Mouse (Mus musculus): ENCODE measurements around the gene Snx18. TPM values are rescaled to one million over a fixed set of nuclear protein-coding genes. Genes with fewer than 3 reads are reported as not detected.
A peak's percentile ranks its signal among the peaks of the same experiment; 100 is the strongest.

Gene Snx18
- polyA plus RNA-seq, 1 experiment from 2014 or later: 23.5 TPM

GRCm38 (mm10) chr13:113592703-113593200, 25.6 kb downstream of the Snx18 start:
- ATAC-seq (ENCODE audit: low FRiP score, low read depth): no peak
- Histone ChIP-seq H3K9ac (no peak overlapping the region), H3K27ac (no peak overlapping the region), H3K4me3 (no peak overlapping the region), H3K27me3 (no peaks in the 10 kb centered on the region), H3K9me3 (no peaks in the 10 kb centered on the region), H3K36me3 (peaks cover 42% of the 10 kb centered on the region), H3K4me2 (replicated peaks) (no peak overlapping the region), H3K4me1 (peaks cover 56% of the 10 kb centered on the region)
- WGBS: 81% methylated on average over 13 of the region's 13 CpGs

DNA sequence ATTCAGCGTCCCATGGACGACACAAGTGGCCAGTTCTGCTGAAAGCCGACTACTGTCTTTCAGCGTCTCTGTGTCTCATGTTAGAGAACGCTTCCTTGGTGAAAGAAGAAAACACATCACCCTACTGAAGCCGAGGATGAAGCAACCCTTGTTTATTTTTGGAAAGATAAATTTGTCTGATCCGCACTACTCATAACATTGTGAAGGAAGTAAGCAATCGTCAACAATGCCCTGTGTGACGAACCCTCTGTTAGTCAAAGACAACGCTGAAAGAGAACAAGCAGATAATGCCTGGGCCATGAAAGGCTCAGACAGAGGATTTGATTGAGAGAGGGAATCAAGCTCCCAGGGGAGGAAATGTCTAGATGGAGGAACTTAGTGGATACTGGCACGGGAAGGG, 27.0 kb downstream of the Snx18 start:
- ATAC-seq (ENCODE audit: low FRiP score, low read depth): no peak
- Histone ChIP-seq H3K4me1 (peaks cover 53% of the 10 kb centered on the region), H3K27me3 (no peaks in the 10 kb centered on the region), H3K36me3 (peaks cover 42% of the 10 kb centered on the region), H3K4me2 (replicated peaks) (no peak overlapping the region), H3K9me3 (no peaks in the 10 kb centered on the region), H3K4me3 (no peak overlapping the region), H3K9ac (no peak overlapping the region), H3K27ac (no peak overlapping the region)
- 91% methylated on average over 11 of the region's 11 CpGs for WGBS

- H3K9me3 ChIP-seq: no peaks in the 10 kb centered on the region
- no peak overlapping the region; the same call in 1 of the 2 replicates for H3K27ac ChIP-seq
These were observed 28.1 kb downstream of the Snx18 start for GRCm38 (mm10) chr13:113590216-113590615.

GRCm38 (mm10) chr13:113589499-113589898, 28.9 kb downstream of the Snx18 start:
- Histone ChIP-seq H3K27ac (no peak overlapping the region; the same call in 1 of the 2 replicates), H3K9ac (no peak overlapping the region), H3K36me3 (peaks cover 41% of the 10 kb centered on the region), H3K4me1 (peaks cover 36% of the 10 kb centered on the region), H3K4me3 (no peak overlapping the region), H3K27me3 (no peaks in the 10 kb centered on the region), H3K9me3 (no peaks in the 10 kb centered on the region), H3K4me2 (replicated peaks) (no peak overlapping the region)
- 64% methylated on average over 7 of the region's 7 CpGs for WGBS
- peak; percentile 31; the same call in 1 of the 2 replicates for ATAC-seq (ENCODE audit: low FRiP score, low read depth)

More at GRCm38 (mm10) chr13:113590216-113590615, 28.1 kb downstream of the Snx18 start:
- Histone ChIP-seq H3K36me3 (peaks cover 42% of the 10 kb centered on the region), H3K9ac (no peak overlapping the region), H3K4me3 (no peak overlapping the region), H3K4me2 (replicated peaks) (no peak overlapping the region), H3K27me3 (no peaks in the 10 kb centered on the region), H3K4me1 (peaks cover 42% of the 10 kb centered on the region)
- ATAC-seq (ENCODE audit: low FRiP score, low read depth): no peak
- WGBS: 98% methylated on average over 4 of the region's 4 CpGs

DNA sequence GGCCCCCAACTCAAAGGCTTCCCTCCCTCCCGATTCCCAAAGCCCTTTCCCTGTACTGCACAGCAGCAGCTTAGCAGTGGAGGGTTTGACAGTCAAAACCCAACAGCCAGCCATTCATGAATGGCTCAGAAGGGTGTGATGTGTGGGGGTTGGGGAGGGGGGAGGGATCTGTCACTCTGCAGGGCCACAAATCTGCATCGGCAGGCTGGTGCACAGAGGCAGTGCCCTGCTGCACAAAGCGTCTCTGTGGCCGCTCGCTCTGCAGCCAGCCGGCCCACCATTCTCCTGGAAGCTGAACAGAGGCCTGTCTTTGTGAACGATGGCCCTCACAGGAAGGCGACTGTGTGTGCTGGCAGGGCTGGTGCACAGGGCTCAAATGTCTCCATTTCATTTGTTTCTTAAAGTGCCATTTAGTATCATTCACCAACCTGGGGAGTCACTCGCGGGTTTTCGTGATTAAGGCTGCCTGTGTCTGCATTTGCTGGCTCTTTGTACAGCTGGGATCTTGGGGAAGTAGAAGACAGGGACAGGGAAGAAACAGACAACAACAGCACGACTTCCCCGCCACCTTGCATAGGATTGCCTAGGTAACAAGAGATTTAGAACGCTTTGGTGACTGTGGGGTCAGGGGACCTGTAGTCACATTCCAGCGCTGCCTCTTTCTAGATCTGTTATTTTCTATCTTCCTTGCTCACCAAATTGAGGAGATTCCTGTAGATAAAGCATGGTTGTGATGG, 31.0 kb downstream of the Snx18 start:
- peak; percentile 78 for ATAC-seq (ENCODE audit: low FRiP score, low read depth)
- H3K27ac ChIP-seq: peak overlapping the region; percentile 65
- peaks cover 25% of the 10 kb centered on the region for H3K36me3 ChIP-seq
- H3K9ac ChIP-seq: peak overlapping the region; percentile 31; the same call in 1 of the 2 replicates
- no peak overlapping the region for H3K4me3 ChIP-seq
- no peaks in the 10 kb centered on the region for H3K27me3 ChIP-seq
- peak overlapping the region; percentile 19 for H3K4me2 ChIP-seq (replicated peaks)
- 22% methylated on average over 15 of the region's 15 CpGs for WGBS
- no peaks in the 10 kb centered on the region for H3K9me3 ChIP-seq
- H3K4me1 ChIP-seq: peaks cover 34% of the 10 kb centered on the region

DNA sequence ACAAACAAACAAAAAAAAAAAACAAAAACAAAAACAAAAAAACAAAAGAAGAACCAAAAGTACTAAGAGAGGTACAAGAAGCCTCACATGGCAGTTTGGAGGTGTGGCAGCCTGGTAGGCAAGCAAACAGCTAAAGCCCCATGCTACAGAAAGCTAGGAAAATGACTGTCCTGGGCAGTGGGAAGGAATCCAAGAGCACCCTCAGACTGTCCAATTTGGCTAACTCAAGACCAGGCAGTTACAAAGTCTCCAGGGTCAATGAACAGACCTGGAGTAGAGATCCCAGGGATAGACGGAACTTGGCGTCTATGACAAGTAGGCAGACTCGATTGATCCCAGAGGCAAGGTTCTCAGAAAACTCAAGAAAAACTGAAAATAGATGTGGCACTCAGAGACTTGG, 32.8 kb downstream of the Snx18 start:
- no peak overlapping the region for H3K4me2 ChIP-seq (replicated peaks)
- peaks cover 34% of the 10 kb centered on the region for H3K4me1 ChIP-seq
- no peak for ATAC-seq (ENCODE audit: low FRiP score, low read depth)
- H3K27me3 ChIP-seq: no peaks in the 10 kb centered on the region
- no peaks in the 10 kb centered on the region for H3K9me3 ChIP-seq
- H3K36me3 ChIP-seq: peaks cover 7% of the 10 kb centered on the region
- 90% methylated on average over 3 of the region's 3 CpGs for WGBS
- H3K4me3 ChIP-seq: no peak overlapping the region
- H3K9ac ChIP-seq: no peak overlapping the region
- no peak overlapping the region for H3K27ac ChIP-seq

GRCm38 (mm10) chr13:113584431-113584830, 33.9 kb downstream of the Snx18 start:
- Histone ChIP-seq H3K9me3 (no peaks in the 10 kb centered on the region), H3K9ac (no peak overlapping the region), H3K4me2 (replicated peaks) (no peak overlapping the region), H3K27me3 (no peaks in the 10 kb centered on the region), H3K4me3 (no peak overlapping the region), H3K4me1 (peaks cover 25% of the 10 kb centered on the region), H3K36me3 (no peaks in the 10 kb centered on the region), H3K27ac (no peak overlapping the region)
- ATAC-seq (ENCODE audit: low FRiP score, low read depth): no peak
- WGBS: 70% methylated on average over 6 of the region's 6 CpGs

- no peaks in the 10 kb centered on the region for H3K27me3 ChIP-seq
- no peak for ATAC-seq (ENCODE audit: low FRiP score, low read depth)
- peaks cover 17% of the 10 kb centered on the region for H3K4me1 ChIP-seq
- no peak overlapping the region for H3K27ac ChIP-seq
- 68% methylated on average over 4 of the region's 4 CpGs for WGBS
- H3K4me2 ChIP-seq (replicated peaks): no peak overlapping the region
- no peaks in the 10 kb centered on the region for H3K36me3 ChIP-seq
- H3K4me3 ChIP-seq: no peak overlapping the region
- H3K9ac ChIP-seq: no peak overlapping the region
- H3K9me3 ChIP-seq: no peaks in the 10 kb centered on the region
These were observed 34.8 kb downstream of the Snx18 start for GRCm38 (mm10) chr13:113583563-113583962.

GRCm38 (mm10) chr13:113582024-113582423, 36.3 kb downstream of the Snx18 start:
- no peak overlapping the region for H3K9ac ChIP-seq
- H3K9me3 ChIP-seq: no peaks in the 10 kb centered on the region
- WGBS: 74% methylated on average over 1 of the region's 1 CpGs
- no peaks in the 10 kb centered on the region for H3K36me3 ChIP-seq
- no peak overlapping the region for H3K4me3 ChIP-seq
- no peak overlapping the region for H3K4me2 ChIP-seq (replicated peaks)
- peaks cover 4% of the 10 kb centered on the region for H3K4me1 ChIP-seq
- no peaks in the 10 kb centered on the region for H3K27me3 ChIP-seq
- no peak overlapping the region for H3K27ac ChIP-seq
- ATAC-seq (ENCODE audit: low FRiP score, low read depth): no peak

DNA sequence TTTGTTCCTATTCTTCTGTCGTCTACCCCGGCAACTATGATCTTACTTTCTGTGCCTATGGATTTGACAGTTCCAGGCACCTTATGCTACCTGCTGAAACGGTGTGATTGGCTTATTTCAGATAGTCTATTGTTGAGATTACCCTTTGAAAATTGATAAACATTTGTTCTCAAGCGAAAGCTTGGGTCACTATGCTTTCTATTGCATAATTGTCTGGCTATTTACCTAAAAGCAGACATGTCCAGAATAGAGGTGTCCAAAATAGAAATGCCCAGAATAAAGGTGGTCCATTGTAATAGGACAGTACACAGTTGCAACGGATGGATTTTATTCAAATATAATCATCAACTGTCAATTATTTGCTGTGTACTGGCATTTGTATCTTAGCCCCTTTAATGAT, 36.9 kb downstream of the Snx18 start:
- 86% methylated on average over 5 of the region's 5 CpGs for WGBS
- Histone ChIP-seq H3K4me1 (no peaks in the 10 kb centered on the region), H3K9ac (no peak overlapping the region), H3K27me3 (no peaks in the 10 kb centered on the region), H3K4me2 (replicated peaks) (no peak overlapping the region), H3K36me3 (no peaks in the 10 kb centered on the region), H3K27ac (no peak overlapping the region), H3K4me3 (no peak overlapping the region), H3K9me3 (no peaks in the 10 kb centered on the region)
- ATAC-seq (ENCODE audit: low FRiP score, low read depth): no peak

DNA sequence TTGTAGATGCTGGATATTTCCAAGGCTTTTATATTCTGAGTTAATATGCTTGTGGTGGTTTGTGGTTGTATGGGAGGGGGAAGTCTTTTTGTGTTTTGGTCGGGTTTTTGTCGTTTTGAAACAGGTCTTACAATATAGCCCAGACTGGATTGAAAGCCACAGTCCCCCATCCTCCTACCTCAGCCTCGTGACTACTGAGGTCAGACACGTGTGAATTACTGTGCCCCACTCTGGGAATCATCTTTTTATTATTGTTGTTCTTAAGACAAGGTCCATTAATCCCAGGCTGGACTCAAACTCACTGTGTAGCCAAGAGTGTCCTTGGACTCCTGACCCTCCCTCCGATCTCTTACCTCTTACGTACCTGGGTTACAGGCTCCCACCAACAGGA, 38.0 kb downstream of the Snx18 start:
- no peak overlapping the region for H3K4me2 ChIP-seq (replicated peaks)
- no peaks in the 10 kb centered on the region for H3K36me3 ChIP-seq
- 74% methylated on average over 6 of the region's 6 CpGs for WGBS
- no peak overlapping the region for H3K9ac ChIP-seq
- ATAC-seq (ENCODE audit: low FRiP score, low read depth): no peak
- H3K9me3 ChIP-seq: no peaks in the 10 kb centered on the region
- no peaks in the 10 kb centered on the region for H3K27me3 ChIP-seq
- no peak overlapping the region for H3K27ac ChIP-seq
- no peaks in the 10 kb centered on the region for H3K4me1 ChIP-seq
- no peak overlapping the region for H3K4me3 ChIP-seq

- Histone ChIP-seq H3K9ac (no peak overlapping the region), H3K9me3 (no peaks in the 10 kb centered on the region), H3K36me3 (no peaks in the 10 kb centered on the region), H3K4me1 (0 out of 2 replicates have a peak, but pooled peaks cover under 1% of the 10 kb centered on the region), H3K4me3 (no peak overlapping the region), H3K27ac (no peak overlapping the region), H3K27me3 (no peaks in the 10 kb centered on the region), H3K4me2 (replicated peaks) (no peak overlapping the region)
- WGBS: 61% methylated on average over 7 of the region's 7 CpGs
- ATAC-seq (ENCODE audit: low FRiP score, low read depth): no peak
These were observed 38.5 kb downstream of the Snx18 start for GRCm38 (mm10) chr13:113579788-113580399.
